Mouse (Mus musculus): Measurements from ENCODE around the gene Dnah8.

GRCm38 (mm10) chr17:30782286-30782685, 158.1 kb downstream of the Dnah8 start:
- TF ChIP-seq CTCF (IDR thresholded peaks at IDR 0.05; ENCODE audit: borderline replicate concordance, insufficient read depth, low read depth, low read length), result no peak
- TF ChIP-seq POLR2A (IDR thresholded peaks at IDR 0.05; ENCODE audit: borderline replicate concordance, insufficient read depth, low read length), result no peak
